Mouse (Mus musculus): Measurements from ENCODE around the gene H2-M2. TPM values are rescaled to one million over a fixed set of nuclear protein-coding genes. Genes with fewer than 3 reads are reported as not detected.

Gene H2-M2
- polyA plus RNA-seq, 1 experiment from 2014 or later, result not detected

Other genes with a start within 250 kb of the H2-M2 start
- not detected in 2 replicates for gene Olfr97, start 246.2 kb downstream of the H2-M2 start, polyA plus RNA-seq (2014; fragmentation: Nextera tagmentation; extraction: Ambion mirVana)
- not detected in 2 replicates for gene Olfr98, start 219.8 kb downstream of the H2-M2 start, polyA plus RNA-seq (2014; fragmentation: Nextera tagmentation; extraction: Ambion mirVana)
- 1.5 and 2.1 TPM in 2 replicates for gene H2-M3, start 213.3 kb downstream of the H2-M2 start, polyA plus RNA-seq (2014; fragmentation: Nextera tagmentation; extraction: Ambion mirVana)
- gene Olfr99, start 200.1 kb downstream of the H2-M2 start, polyA plus RNA-seq (2014; fragmentation: Nextera tagmentation; extraction: Ambion mirVana), result 0.25 TPM in 1 of 2 replicates, not detected in the other
- not detected in 2 replicates for gene Olfr101, start 179.2 kb downstream of the H2-M2 start, polyA plus RNA-seq (2014; fragmentation: Nextera tagmentation; extraction: Ambion mirVana)
- not detected in 2 replicates for gene Olfr102, start 166.5 kb downstream of the H2-M2 start, polyA plus RNA-seq (2014; fragmentation: Nextera tagmentation; extraction: Ambion mirVana)
- gene Olfr103, start 143.9 kb downstream of the H2-M2 start, polyA plus RNA-seq (2014; fragmentation: Nextera tagmentation; extraction: Ambion mirVana), result 0.18 TPM in 1 of 2 replicates, not detected in the other
- 0.08 TPM in 1 of 2 replicates, not detected in the other for gene Olfr104-ps, start 124.0 kb downstream of the H2-M2 start, polyA plus RNA-seq (2014; fragmentation: Nextera tagmentation; extraction: Ambion mirVana)
- not detected in 2 replicates for gene Olfr105-ps, start 104.5 kb downstream of the H2-M2 start, polyA plus RNA-seq (2014; fragmentation: Nextera tagmentation; extraction: Ambion mirVana)
- not detected in 2 replicates for gene Olfr106-ps, start 93.2 kb downstream of the H2-M2 start, polyA plus RNA-seq (2014; fragmentation: Nextera tagmentation; extraction: Ambion mirVana)
- gene Olfr107, start 84.3 kb downstream of the H2-M2 start, polyA plus RNA-seq (2014; fragmentation: Nextera tagmentation; extraction: Ambion mirVana), result not detected in 2 replicates
- not detected in 2 replicates for gene Olfr108, start 38.1 kb downstream of the H2-M2 start, polyA plus RNA-seq (2014; fragmentation: Nextera tagmentation; extraction: Ambion mirVana)
- not detected in 2 replicates for gene Olfr109, start 24.6 kb downstream of the H2-M2 start, polyA plus RNA-seq (2014; fragmentation: Nextera tagmentation; extraction: Ambion mirVana)
- gene Olfr110, start 8.9 kb upstream of the H2-M2 start, polyA plus RNA-seq (2014; fragmentation: Nextera tagmentation; extraction: Ambion mirVana), result 0.12 TPM in 1 of 2 replicates, not detected in the other
- not detected in 2 replicates for gene Olfr111, start 24.5 kb upstream of the H2-M2 start, polyA plus RNA-seq (2014; fragmentation: Nextera tagmentation; extraction: Ambion mirVana)
- gene Olfr112, start 85.9 kb upstream of the H2-M2 start, polyA plus RNA-seq (2014; fragmentation: Nextera tagmentation; extraction: Ambion mirVana), result not detected in 2 replicates
- not detected in 2 replicates for gene Olfr113, start 94.1 kb upstream of the H2-M2 start, polyA plus RNA-seq (2014; fragmentation: Nextera tagmentation; extraction: Ambion mirVana)
- gene Olfr114, start 109.2 kb upstream of the H2-M2 start, polyA plus RNA-seq (2014; fragmentation: Nextera tagmentation; extraction: Ambion mirVana), result not detected in 2 replicates
- gene Olfr115, start 143.6 kb upstream of the H2-M2 start, polyA plus RNA-seq (2014; fragmentation: Nextera tagmentation; extraction: Ambion mirVana), result not detected in 2 replicates
- gene Olfr116, start 143.6 kb upstream of the H2-M2 start, polyA plus RNA-seq (2014; fragmentation: Nextera tagmentation; extraction: Ambion mirVana), result not detected in 2 replicates
- not detected in 2 replicates for gene Olfr117, start 180.2 kb upstream of the H2-M2 start, polyA plus RNA-seq (2014; fragmentation: Nextera tagmentation; extraction: Ambion mirVana)
- not detected in 2 replicates for gene Olfr118, start 183.4 kb upstream of the H2-M2 start, polyA plus RNA-seq (2014; fragmentation: Nextera tagmentation; extraction: Ambion mirVana)
- not detected in 2 replicates for gene Olfr119, start 213.0 kb upstream of the H2-M2 start, polyA plus RNA-seq (2014; fragmentation: Nextera tagmentation; extraction: Ambion mirVana)
- 0.17 TPM in 1 of 2 replicates, not detected in the other for gene Olfr120, start 238.3 kb upstream of the H2-M2 start, polyA plus RNA-seq (2014; fragmentation: Nextera tagmentation; extraction: Ambion mirVana)

Measured in embryonic facial prominence, embryonic 14.5 days (tissue).